Mouse (Mus musculus): ENCODE data around the gene Fyb. TPM values are rescaled to one million over a fixed set of nuclear protein-coding genes. Genes with fewer than 3 reads are reported as not detected.

Fyb gene
- polyA plus RNA-seq, 1 experiment from 2014 or later, result 3.6 TPM

GRCm38 (mm10) chr15:6707551-6707935 lies 184.9 kb downstream of the Fyb start:
- H3K9me3 ChIP-seq, result no peaks in the 10 kb centered on the region
- WGBS, result under 1% methylated on average over 43 of the region's 43 CpGs
- peak; percentile 74 for ATAC-seq (ENCODE audit: low FRiP score, low read depth)
- H3K4me2 ChIP-seq, result peak overlapping the region; percentile 94
- peaks cover 24% of the 10 kb centered on the region for H3K4me1 ChIP-seq (replicated peaks)
- no peaks in the 10 kb centered on the region for H3K36me3 ChIP-seq
- H3K27ac ChIP-seq (replicated peaks), result peak overlapping the region; percentile 96
- H3K4me3 ChIP-seq, result peak overlapping the region; percentile 90
- peaks cover 3% of the 10 kb centered on the region; the same call in 1 of the 2 replicates for H3K27me3 ChIP-seq
- peak overlapping the region; percentile 94 for H3K9ac ChIP-seq

DNA sequence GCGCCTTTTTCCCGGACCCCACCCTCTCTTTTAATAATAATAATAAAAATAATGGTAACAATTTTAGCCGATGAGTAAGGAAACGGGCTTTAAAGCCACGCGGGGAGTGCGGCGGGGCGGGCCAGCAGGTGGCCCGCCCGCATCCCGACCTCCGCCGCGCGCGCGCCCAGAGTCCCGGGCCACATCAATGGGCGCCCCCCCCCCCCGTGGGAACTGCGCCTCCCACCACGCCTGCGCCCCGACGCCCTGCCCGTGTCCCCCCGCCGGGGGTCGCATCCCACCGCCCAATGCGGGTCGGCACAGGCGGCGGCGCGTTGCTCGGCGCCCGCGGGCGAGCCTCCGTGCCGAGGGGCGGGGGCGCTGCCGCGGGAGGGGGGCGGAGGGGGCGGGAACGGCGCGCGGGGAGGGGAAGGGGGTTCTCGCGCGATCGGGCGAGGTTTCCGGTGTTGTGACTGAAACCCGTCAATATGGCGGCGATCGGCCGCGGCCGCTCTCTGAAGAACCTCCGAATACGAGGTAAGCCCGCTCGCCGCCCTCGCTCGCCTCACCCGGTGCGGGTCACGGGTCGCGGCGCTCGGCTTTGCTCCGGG lies 185.4 kb downstream of the Fyb start, which contains the start of gene Rictor:
Rictor (plus strand) TSS at position 444 of the 590 bp plus-strand sequence.
- peak within 1 kb of the TSS; percentile 94 for H3K9ac ChIP-seq
- H3K36me3 ChIP-seq, result no peaks in the 10 kb centered on the region
- H3K4me2 ChIP-seq, result peak within 1 kb of the TSS; percentile 94
- H3K4me3 ChIP-seq, result peak within 1 kb of the TSS; percentile 90
- no peaks in the 10 kb centered on the region for H3K9me3 ChIP-seq
- peak; percentile 92 for ATAC-seq (ENCODE audit: low FRiP score, low read depth)
- peaks cover 28% of the 10 kb centered on the region for H3K4me1 ChIP-seq (replicated peaks)
- H3K27me3 ChIP-seq, result peaks cover 3% of the 10 kb centered on the region; the same call in 1 of the 2 replicates
- H3K27ac ChIP-seq (replicated peaks), result peak within 1 kb of the TSS; percentile 96
- WGBS, result under 1% methylated on average over 62 of the region's 82 CpGs

DNA sequence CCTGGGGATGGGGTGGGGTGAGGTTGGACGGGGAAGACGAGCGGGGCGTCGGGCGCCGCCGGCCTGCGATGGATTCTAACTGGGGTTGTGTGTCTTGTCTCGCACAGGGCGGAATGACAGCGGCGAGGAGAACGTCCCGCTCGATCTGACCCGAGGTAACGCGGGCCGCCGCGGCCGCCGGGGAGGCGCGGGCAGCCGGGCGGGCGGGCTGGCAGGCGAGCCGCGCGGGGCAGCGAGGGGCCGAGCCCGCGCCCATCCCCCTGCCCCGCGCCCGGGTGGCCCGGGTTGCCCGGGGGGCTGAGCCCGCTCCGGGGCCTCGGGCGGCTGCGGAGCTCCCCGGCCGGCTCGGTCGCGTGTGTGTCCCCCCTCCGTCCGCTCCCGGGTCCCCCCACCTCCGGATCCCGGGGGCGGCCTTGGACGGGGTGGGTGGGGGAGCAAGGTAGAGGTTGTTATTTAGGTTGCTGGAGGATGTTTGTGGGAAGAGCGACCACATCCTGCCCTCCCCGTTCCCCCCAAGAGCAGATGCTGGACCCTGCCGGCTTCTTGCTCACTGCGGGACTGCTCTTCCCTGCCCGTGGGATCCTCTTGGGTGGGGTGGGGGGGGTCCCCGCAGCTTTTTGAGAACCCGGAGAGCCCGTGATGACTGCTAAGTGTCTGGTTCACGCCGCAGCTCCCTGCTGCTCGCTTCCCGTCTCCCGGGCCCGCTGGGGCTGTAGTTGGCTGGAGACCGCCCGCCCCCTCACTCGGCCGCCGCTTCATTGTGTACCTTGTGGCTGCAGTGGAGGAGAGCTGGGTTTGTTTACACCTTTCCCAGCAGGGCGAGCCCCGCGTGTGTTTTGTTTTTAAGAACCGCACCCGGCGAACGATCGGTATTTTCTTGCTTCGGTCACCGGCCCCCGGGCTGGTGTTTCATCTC lies 186.1 kb downstream of the Fyb start:
- no peaks in the 10 kb centered on the region for H3K36me3 ChIP-seq
- H3K9me3 ChIP-seq, result no peaks in the 10 kb centered on the region
- ATAC-seq (ENCODE audit: low FRiP score, low read depth), result peak; percentile 90
- H3K4me1 ChIP-seq (replicated peaks), result peaks cover 29% of the 10 kb centered on the region
- peaks cover 3% of the 10 kb centered on the region; the same call in 1 of the 2 replicates for H3K27me3 ChIP-seq
- peak overlapping the region; percentile 96 for H3K27ac ChIP-seq (replicated peaks)
- WGBS, result under 1% methylated on average over 71 of the region's 89 CpGs
- H3K4me3 ChIP-seq, result peak overlapping the region; percentile 90
- H3K4me2 ChIP-seq, result peak overlapping the region; percentile 94
- H3K9ac ChIP-seq, result peak overlapping the region; percentile 94

GRCm38 (mm10) chr15:6709618-6710017 lies 187.0 kb downstream of the Fyb start:
- H3K27ac ChIP-seq (replicated peaks), result peak overlapping the region; percentile 96; the same call in 1 of the 2 replicates
- ATAC-seq (ENCODE audit: low FRiP score, low read depth), result no peak
- H3K9me3 ChIP-seq, result no peaks in the 10 kb centered on the region
- peaks cover 29% of the 10 kb centered on the region for H3K4me1 ChIP-seq (replicated peaks)
- H3K4me2 ChIP-seq, result peak overlapping the region; percentile 94
- H3K36me3 ChIP-seq, result no peaks in the 10 kb centered on the region
- 19% methylated on average over 8 of the region's 8 CpGs for WGBS
- H3K27me3 ChIP-seq, result peaks cover 3% of the 10 kb centered on the region; the same call in 1 of the 2 replicates
- peak overlapping the region; percentile 94 for H3K9ac ChIP-seq
- peak overlapping the region; percentile 90 for H3K4me3 ChIP-seq

DNA sequence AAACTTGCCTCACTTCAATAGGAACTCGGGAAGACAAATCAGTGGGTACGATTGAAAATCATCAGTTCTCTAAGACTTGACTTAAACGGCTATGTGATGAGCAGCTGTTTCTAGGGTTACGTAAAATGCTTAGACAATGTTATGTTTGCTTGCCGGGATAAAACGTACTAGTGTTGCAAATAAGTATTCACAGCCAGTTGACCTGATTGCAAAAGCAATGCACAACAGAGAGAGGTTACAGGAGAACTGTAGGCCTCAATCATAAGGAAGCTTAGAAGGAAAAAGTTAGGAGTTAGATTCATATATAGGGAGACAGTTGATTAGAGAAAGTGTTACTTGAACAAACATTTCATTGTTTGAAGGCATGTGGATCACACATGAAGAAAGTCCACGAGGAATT lies 187.7 kb downstream of the Fyb start:
- H3K4me1 ChIP-seq (replicated peaks), result peaks cover 29% of the 10 kb centered on the region
- 71% methylated on average over 7 of the region's 7 CpGs for WGBS
- H3K9me3 ChIP-seq, result no peaks in the 10 kb centered on the region
- H3K9ac ChIP-seq, result 0 out of 2 replicates have a peak overlapping the region, but pooled peaks have one; percentile 10
- H3K27me3 ChIP-seq, result peaks cover 3% of the 10 kb centered on the region; the same call in 1 of the 2 replicates
- no peak overlapping the region for H3K27ac ChIP-seq (replicated peaks)
- H3K4me2 ChIP-seq, result peak overlapping the region; percentile 94
- ATAC-seq (ENCODE audit: low FRiP score, low read depth), result no peak
- peak overlapping the region; percentile 90; the same call in 1 of the 2 replicates for H3K4me3 ChIP-seq
- H3K36me3 ChIP-seq, result no peaks in the 10 kb centered on the region

- Histone ChIP-seq H3K4me3 (no peak overlapping the region), H3K36me3 (no peaks in the 10 kb centered on the region), H3K4me2 (0 out of 2 replicates have a peak overlapping the region, but pooled peaks have one; percentile 6), H3K27me3 (peaks cover 3% of the 10 kb centered on the region; the same call in 1 of the 2 replicates), H3K27ac (replicated peaks) (no peak overlapping the region), H3K9me3 (no peaks in the 10 kb centered on the region), H3K9ac (no peak overlapping the region), H3K4me1 (replicated peaks) (peaks cover 29% of the 10 kb centered on the region)
- 87% methylated on average over 7 of the region's 7 CpGs for WGBS
- ATAC-seq (ENCODE audit: low FRiP score, low read depth), result no peak
Observed at GRCm38 (mm10) chr15:6711226-6711625, 188.6 kb downstream of the Fyb start.

Other genes starting within 250 kb of the Fyb start
- 20.3 and 23.4 TPM in 2 replicates for gene Dab2, start 223.1 kb upstream of the Fyb start, polyA plus RNA-seq (2015; fragmentation: Nextera tagmentation; extraction: Ambion mirVana)
- not detected in 2 replicates for gene C9, start 77.5 kb upstream of the Fyb start, polyA plus RNA-seq (2015; fragmentation: Nextera tagmentation; extraction: Ambion mirVana)
- 47.2 and 49.1 TPM in 2 replicates for gene Rictor, start 185.5 kb downstream of the Fyb start, polyA plus RNA-seq (2015; fragmentation: Nextera tagmentation; extraction: Ambion mirVana)